Mouse (Mus musculus): ENCODE data around the gene Sync.
A peak's percentile ranks its signal among the peaks of the same experiment; 100 is the strongest.

DNA sequence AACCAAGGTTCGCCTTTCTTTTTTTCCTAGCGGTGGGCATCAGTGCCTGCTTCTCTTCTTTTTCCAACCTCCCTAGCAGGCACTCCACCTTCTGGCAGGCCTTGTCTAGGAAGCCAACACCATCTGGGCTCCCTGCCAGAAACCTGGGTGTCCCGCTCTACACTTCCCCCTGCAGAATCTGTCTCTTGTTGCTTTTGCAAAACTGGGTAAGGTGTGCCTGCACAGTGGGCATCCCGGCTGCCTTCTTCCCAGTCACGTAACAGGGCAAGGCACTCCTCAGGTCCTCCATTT, 14.7 kb upstream of the Sync start:
- TF ChIP-seq CTCF (IDR thresholded peaks at IDR 0.05; ENCODE audit: control insufficient read depth, insufficient read depth, insufficient replicate concordance, low read depth, low read length) (0 out of 2 replicates have a peak, but pooled peaks have one; percentile 2), POLR2A (IDR thresholded peaks at IDR 0.05; ENCODE audit: control insufficient read depth, low read depth, low read length) (no peak)
